Mouse (Mus musculus) forebrain, embryonic 13.5 days (tissue): ENCODE data around the gene Il1r1. TPM values are rescaled to one million over a fixed set of nuclear protein-coding genes. Genes with fewer than 3 reads are reported as not detected.

Source experiments
- ATAC-seq: fragments of 200-750 bp; cut with Nextera tagmentation; 2 replicates; pipeline ENCODE4 v1.8.0; 2017
- H3K27ac ChIP-seq: fragments of 300-500 bp; sonication (generic); 2 replicates; pipeline ENCODE4 v1.5.1; 2015; ENCODE audit warnings: inconsistent platforms, mild to moderate bottlenecking, moderate library complexity
- H3K27me3 ChIP-seq: fragments of 300-500 bp; sonication (generic); 2 replicates; pipeline ENCODE4 v1.6.1; 2015; ENCODE audit warnings: mild to moderate bottlenecking, inconsistent platforms
- H3K36me3 ChIP-seq: fragments of 300-500 bp; sonication (generic); 2 replicates; pipeline ENCODE4 v1.6.1; 2015; ENCODE audit warnings: mild to moderate bottlenecking, inconsistent platforms; ENCODE audit not compliant: poor library complexity, severe bottlenecking
- H3K4me1 ChIP-seq: fragments of 300-500 bp; sonication (generic); 2 replicates; pipeline ENCODE4 v1.6.1; 2015; ENCODE audit warnings: inconsistent platforms
- H3K4me2 ChIP-seq: fragments of 300-500 bp; sonication (generic); 2 replicates; pipeline ENCODE4 v1.6.1; 2015; ENCODE audit warnings: inconsistent platforms, mild to moderate bottlenecking, moderate library complexity
- H3K4me3 ChIP-seq: fragments of 300-500 bp; sonication (generic); 2 replicates; pipeline ENCODE4 v1.5.1; 2015; ENCODE audit warnings: mild to moderate bottlenecking, inconsistent platforms
- H3K9ac ChIP-seq: fragments of 300-500 bp; sonication (generic); 2 replicates; pipeline ENCODE4 v1.6.1; 2015; ENCODE audit warnings: mild to moderate bottlenecking, inconsistent platforms
- H3K9me3 ChIP-seq: fragments of 300-500 bp; sonication (generic); replicated peaks from 2 replicates; pipeline ENCODE4 v1.6.1; 2016; ENCODE audit warnings: inconsistent platforms
- WGBS: fragments of 180-500 bp; shearing (Covaris S2); methylation state at CpG from one replicate; pipeline ENCODE4 v1.1.7; 2015; 5-methylcytosine and 5-hydroxymethylcytosine counted together
- polyA plus RNA-seq: library from polyadenylated mRNA; unstranded; fragments of >200 nt; fragmentation: Nextera tagmentation; extraction: Ambion mirVana; gene quantifications from 2 replicates; pipeline ENCODE4 v1.2.1, GENCODE M21; 2015

Il1r1 gene
- polyA plus RNA-seq, 1 experiment from 2014 or later, result 0.70 TPM

DNA sequence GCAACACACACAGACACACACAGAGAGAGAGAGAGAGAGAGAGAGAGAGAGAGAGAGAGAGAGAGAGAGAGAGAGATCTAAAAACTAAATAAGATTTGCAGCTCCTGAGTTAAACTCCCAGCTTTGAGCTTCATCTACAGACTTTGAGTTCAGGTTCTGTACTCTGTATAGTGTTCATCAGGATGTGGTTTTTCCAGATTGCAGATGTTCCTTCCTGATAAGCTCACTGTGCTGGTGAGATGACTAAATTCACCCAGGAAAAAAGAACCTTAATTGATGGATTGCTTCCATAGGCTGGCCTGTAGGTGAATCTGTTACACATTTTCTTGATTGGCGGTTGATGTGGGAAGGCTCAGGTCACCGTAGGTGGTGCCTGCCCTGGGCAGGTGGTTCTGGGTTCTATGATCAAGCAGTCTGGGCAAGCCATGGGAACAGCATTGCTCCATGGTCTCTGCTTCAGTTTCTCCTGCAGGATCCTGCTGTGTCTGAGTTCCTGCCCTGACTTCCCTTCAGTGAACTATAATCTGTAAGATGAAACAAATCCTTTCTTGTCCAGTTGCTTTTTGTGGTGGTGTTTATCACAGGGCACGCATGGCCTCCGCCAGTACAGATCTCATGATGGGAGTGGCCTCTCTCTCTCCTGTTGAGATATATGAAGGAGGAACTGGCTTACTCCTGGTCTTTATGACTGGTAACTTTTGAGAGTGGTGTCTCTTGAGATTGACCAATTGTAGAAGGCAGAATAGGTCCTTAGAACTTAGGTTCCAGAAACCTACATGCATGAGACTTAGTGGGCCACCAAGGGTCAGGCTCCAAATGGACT, 11.3 kb upstream of the Il1r1 start:
- 90% methylated on average over 4 of the region's 4 CpGs for WGBS
- Histone ChIP-seq H3K4me1 (no peaks in the 10 kb centered on the region), H3K27me3 (no peaks in the 10 kb centered on the region), H3K4me2 (no peak overlapping the region), H3K9me3 (peaks cover 8% of the 10 kb centered on the region; the same call in 1 of the 2 replicates), H3K27ac (no peak overlapping the region), H3K9ac (no peak overlapping the region), H3K4me3 (no peak overlapping the region), H3K36me3 (no peaks in the 10 kb centered on the region)
- ATAC-seq, result no peak

DNA sequence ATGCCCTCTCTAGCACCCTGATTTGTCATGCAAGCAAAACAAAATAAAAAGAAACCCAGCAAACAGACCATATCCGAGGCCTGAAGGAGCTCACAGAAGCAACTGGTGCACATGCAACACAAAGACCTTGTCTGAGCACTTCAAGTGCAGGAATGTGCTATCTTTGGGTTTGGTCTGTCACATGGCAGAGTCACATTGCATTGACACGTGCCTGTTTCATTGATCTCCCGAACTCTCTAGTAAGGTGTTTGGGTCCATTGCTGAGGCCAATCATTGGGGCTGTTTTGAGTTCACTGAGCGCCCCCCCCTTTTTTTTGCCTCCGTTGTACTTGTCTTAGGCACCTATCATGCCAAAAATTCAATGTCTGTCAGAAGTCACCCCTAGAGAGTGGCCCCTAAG, 7.4 kb upstream of the Il1r1 start:
- Histone ChIP-seq H3K27ac (no peak overlapping the region), H3K4me3 (no peak overlapping the region), H3K36me3 (no peaks in the 10 kb centered on the region), H3K4me1 (no peaks in the 10 kb centered on the region), H3K27me3 (no peaks in the 10 kb centered on the region), H3K4me2 (no peak overlapping the region), H3K9me3 (peaks cover 8% of the 10 kb centered on the region; the same call in 1 of the 2 replicates), H3K9ac (no peak overlapping the region)
- 88% methylated on average over 5 of the region's 5 CpGs for WGBS
- no peak for ATAC-seq

- H3K9ac ChIP-seq, result no peak overlapping the region
- WGBS, result 85% methylated on average over 3 of the region's 3 CpGs
- peaks cover 8% of the 10 kb centered on the region; the same call in 1 of the 2 replicates for H3K9me3 ChIP-seq
- H3K27me3 ChIP-seq, result no peaks in the 10 kb centered on the region
- no peaks in the 10 kb centered on the region for H3K4me1 ChIP-seq
- no peaks in the 10 kb centered on the region for H3K36me3 ChIP-seq
- no peak overlapping the region for H3K27ac ChIP-seq
- H3K4me3 ChIP-seq, result no peak overlapping the region
- no peak overlapping the region for H3K4me2 ChIP-seq
- ATAC-seq, result no peak
Observed at GRCm38 (mm10) chr1:40218603-40219002, 6.3 kb upstream of the Il1r1 start.

DNA sequence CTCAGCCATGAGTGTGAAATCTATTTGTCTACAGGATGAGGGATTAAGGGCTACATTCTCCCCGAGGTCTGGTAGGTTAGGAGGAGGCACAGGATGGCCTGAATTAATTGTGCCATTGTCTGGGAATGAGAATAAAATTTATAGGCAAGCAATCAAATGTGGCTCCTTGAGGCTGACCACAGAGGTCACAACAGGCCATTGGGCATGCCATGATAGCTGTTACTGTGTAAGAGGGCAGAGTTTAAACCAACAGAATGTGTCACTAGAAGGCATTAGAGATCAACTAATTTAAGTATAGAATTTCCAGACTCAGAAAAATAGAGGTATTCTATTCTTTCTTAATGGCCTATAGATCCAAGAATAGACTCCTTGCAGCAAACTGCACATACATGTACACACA, 4.3 kb upstream of the Il1r1 start:
- Histone ChIP-seq H3K9me3 (peaks cover 8% of the 10 kb centered on the region; the same call in 1 of the 2 replicates), H3K4me3 (no peak overlapping the region), H3K9ac (no peak overlapping the region), H3K27ac (no peak overlapping the region), H3K36me3 (no peaks in the 10 kb centered on the region), H3K27me3 (no peaks in the 10 kb centered on the region), H3K4me1 (no peaks in the 10 kb centered on the region), H3K4me2 (no peak overlapping the region)
- ATAC-seq, result no peak
- 64% methylated on average over 1 of the region's 1 CpGs for WGBS

- H3K27me3 ChIP-seq, result no peaks in the 10 kb centered on the region
- H3K4me2 ChIP-seq, result no peak overlapping the region
- no peaks in the 10 kb centered on the region for H3K36me3 ChIP-seq
- no peak for ATAC-seq
- 72% methylated on average over 4 of the region's 4 CpGs for WGBS
- H3K4me1 ChIP-seq, result no peaks in the 10 kb centered on the region
- no peaks in the 10 kb centered on the region for H3K9me3 ChIP-seq
- H3K4me3 ChIP-seq, result no peak overlapping the region
- no peak overlapping the region for H3K27ac ChIP-seq
- H3K9ac ChIP-seq, result no peak overlapping the region
Observed at GRCm38 (mm10) chr1:40221864-40222263, 3.0 kb upstream of the Il1r1 start.

DNA sequence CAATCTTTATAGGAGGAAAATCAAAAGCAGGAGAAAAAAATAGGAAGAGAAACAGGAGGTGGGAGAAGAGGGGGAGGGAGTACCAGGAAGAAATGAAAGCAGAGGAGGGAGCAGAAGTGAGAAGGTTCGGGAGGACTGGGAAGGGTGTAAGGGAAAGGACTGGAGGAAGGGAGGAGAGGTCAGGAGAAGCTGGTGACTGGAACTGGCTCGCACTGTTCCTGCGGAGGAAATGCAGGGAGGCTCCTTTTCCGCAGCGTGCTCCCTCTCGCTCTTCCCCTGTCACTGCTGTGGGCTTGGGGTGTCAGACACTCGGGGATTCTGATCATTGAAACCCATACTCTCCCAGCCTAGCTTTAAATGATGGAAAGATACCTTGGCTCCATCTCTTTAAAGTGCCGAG, 2.2 kb upstream of the Il1r1 start:
- H3K4me1 ChIP-seq, result no peaks in the 10 kb centered on the region
- 81% methylated on average over 8 of the region's 8 CpGs for WGBS
- no peak overlapping the region for H3K27ac ChIP-seq
- H3K27me3 ChIP-seq, result no peaks in the 10 kb centered on the region
- no peak overlapping the region for H3K9ac ChIP-seq
- no peak overlapping the region for H3K4me2 ChIP-seq
- no peak overlapping the region for H3K4me3 ChIP-seq
- H3K36me3 ChIP-seq, result no peaks in the 10 kb centered on the region
- no peak for ATAC-seq
- no peaks in the 10 kb centered on the region for H3K9me3 ChIP-seq

GRCm38 (mm10) chr1:40223591-40223990, 1.3 kb upstream of the Il1r1 start:
- no peak overlapping the region for H3K4me2 ChIP-seq
- ATAC-seq, result no peak
- H3K27me3 ChIP-seq, result no peaks in the 10 kb centered on the region
- H3K36me3 ChIP-seq, result no peaks in the 10 kb centered on the region
- no peaks in the 10 kb centered on the region for H3K4me1 ChIP-seq
- H3K4me3 ChIP-seq, result no peak overlapping the region
- WGBS, result 86% methylated on average over 2 of the region's 2 CpGs
- H3K27ac ChIP-seq, result no peak overlapping the region
- no peaks in the 10 kb centered on the region for H3K9me3 ChIP-seq
- H3K9ac ChIP-seq, result no peak overlapping the region

- Histone ChIP-seq H3K4me3 (no peak overlapping the region), H3K4me1 (no peaks in the 10 kb centered on the region), H3K4me2 (no peak overlapping the region), H3K36me3 (no peaks in the 10 kb centered on the region), H3K9me3 (no peaks in the 10 kb centered on the region), H3K27ac (no peak overlapping the region), H3K27me3 (no peaks in the 10 kb centered on the region), H3K9ac (no peak overlapping the region)
- ATAC-seq, result no peak
- WGBS, result 78% methylated on average over 2 of the region's 2 CpGs
Observed at GRCm38 (mm10) chr1:40225580-40225979, 700 bp downstream of the Il1r1 start.

- no peak overlapping the region for H3K4me3 ChIP-seq
- H3K4me1 ChIP-seq, result no peaks in the 10 kb centered on the region
- no peak overlapping the region for H3K4me2 ChIP-seq
- H3K9me3 ChIP-seq, result no peaks in the 10 kb centered on the region
- H3K9ac ChIP-seq, result no peak overlapping the region
- WGBS, result 89% methylated on average over 3 of the region's 3 CpGs
- H3K36me3 ChIP-seq, result no peaks in the 10 kb centered on the region
- ATAC-seq, result no peak
- H3K27me3 ChIP-seq, result no peaks in the 10 kb centered on the region
- H3K27ac ChIP-seq, result no peak overlapping the region
Observed at GRCm38 (mm10) chr1:40229033-40229432, 4.2 kb downstream of the Il1r1 start.

DNA sequence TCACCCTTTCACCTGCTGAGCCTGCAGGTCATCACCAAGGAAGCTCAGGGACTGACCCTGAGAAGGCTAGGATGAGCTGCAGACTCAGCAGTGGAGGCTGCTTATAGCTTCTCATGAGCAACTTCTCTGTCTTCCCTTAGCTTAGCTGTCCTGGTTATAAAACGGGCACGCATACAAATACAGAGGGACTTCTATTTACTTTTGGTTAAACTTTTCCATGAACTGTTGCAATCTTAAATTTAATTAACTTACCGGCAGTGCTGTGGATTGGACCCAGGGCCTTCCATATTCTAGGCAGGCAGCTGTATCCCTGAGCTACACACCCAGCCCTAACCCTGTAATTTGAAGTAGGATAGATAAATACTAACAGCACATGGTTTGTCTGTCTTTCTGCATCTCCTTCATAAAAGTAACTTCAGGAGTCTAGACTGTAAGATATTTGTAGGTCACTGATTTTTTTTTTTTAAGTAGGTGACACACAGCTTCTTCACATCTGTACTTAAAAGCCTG, 4.9 kb downstream of the Il1r1 start:
- Histone ChIP-seq H3K4me2 (no peak overlapping the region), H3K4me1 (no peaks in the 10 kb centered on the region), H3K27ac (no peak overlapping the region), H3K9ac (no peak overlapping the region), H3K9me3 (no peaks in the 10 kb centered on the region), H3K36me3 (no peaks in the 10 kb centered on the region), H3K4me3 (no peak overlapping the region), H3K27me3 (no peaks in the 10 kb centered on the region)
- no peak for ATAC-seq
- WGBS, result 91% methylated on average over 3 of the region's 3 CpGs

DNA sequence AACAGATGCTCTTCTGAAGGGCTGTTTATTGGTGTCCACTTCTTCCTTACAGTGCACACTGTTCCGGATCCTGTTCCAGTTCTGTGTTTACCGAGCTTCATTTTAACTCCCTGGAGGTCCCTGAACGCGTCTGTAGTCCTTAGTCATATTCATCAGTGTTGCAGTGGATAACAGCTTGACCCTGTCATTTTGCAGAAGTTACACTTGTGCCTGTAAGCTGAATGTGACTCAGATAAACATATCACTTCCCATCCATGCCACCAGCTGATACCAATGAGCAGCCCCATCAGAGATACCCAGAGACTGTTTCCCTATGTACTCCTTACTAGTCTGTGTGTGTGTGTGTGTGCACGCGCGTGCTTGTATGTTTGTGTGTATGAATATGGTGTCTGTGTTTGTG, 5.5 kb downstream of the Il1r1 start:
- WGBS, result 92% methylated on average over 7 of the region's 7 CpGs
- Histone ChIP-seq H3K27ac (no peak overlapping the region), H3K36me3 (no peaks in the 10 kb centered on the region), H3K4me3 (no peak overlapping the region), H3K4me1 (no peaks in the 10 kb centered on the region), H3K9me3 (no peaks in the 10 kb centered on the region), H3K4me2 (no peak overlapping the region), H3K27me3 (no peaks in the 10 kb centered on the region), H3K9ac (no peak overlapping the region)
- no peak for ATAC-seq

- no peaks in the 10 kb centered on the region for H3K4me1 ChIP-seq
- no peak for ATAC-seq
- no peaks in the 10 kb centered on the region for H3K9me3 ChIP-seq
- no peaks in the 10 kb centered on the region for H3K27me3 ChIP-seq
- no peak overlapping the region for H3K4me3 ChIP-seq
- H3K27ac ChIP-seq, result no peak overlapping the region
- 90% methylated on average over 3 of the region's 3 CpGs for WGBS
- H3K9ac ChIP-seq, result no peak overlapping the region
- H3K36me3 ChIP-seq, result no peaks in the 10 kb centered on the region
- H3K4me2 ChIP-seq, result no peak overlapping the region
Observed at GRCm38 (mm10) chr1:40231116-40231515, 6.2 kb downstream of the Il1r1 start.

DNA sequence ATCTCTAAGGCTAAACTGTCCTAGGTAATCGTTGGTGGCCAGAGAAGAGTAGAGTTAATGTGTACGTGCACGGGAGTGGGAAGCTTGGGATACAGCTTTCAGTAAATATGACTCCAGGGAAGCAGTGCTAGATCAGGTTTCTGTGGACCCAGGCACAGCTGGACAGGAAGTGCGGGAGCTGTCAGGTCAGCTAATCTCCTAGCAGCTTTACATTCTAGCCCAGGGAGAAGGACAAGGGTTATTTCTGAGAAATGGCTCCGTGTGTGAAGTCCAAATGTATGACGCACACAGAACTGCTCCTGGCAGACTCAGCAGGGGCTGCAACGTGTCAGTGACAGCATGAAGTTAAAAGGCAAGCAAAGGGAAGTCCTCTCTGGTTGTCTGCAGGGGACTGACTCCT, 8.3 kb downstream of the Il1r1 start:
- Histone ChIP-seq H3K4me2 (no peak overlapping the region), H3K9ac (no peak overlapping the region), H3K9me3 (no peaks in the 10 kb centered on the region), H3K27ac (no peak overlapping the region), H3K36me3 (no peaks in the 10 kb centered on the region), H3K27me3 (no peaks in the 10 kb centered on the region), H3K4me1 (no peaks in the 10 kb centered on the region), H3K4me3 (no peak overlapping the region)
- WGBS, result 79% methylated on average over 7 of the region's 7 CpGs
- ATAC-seq, result no peak
